Mouse (Mus musculus) CH12.LX (cell line): ENCODE results near the gene Sycp2l.

Experiments used
- TCF12 ChIP-seq: IDR thresholded peaks from 2 replicates; pipeline ENCODE4 v1.6.1; 2014; ENCODE audit warnings: low read depth, mild to moderate bottlenecking, inconsistent platforms, low read length, improper control_type of control experiment
- UBTF ChIP-seq: IDR thresholded peaks from 2 replicates; pipeline ENCODE4 v1.6.1; 2012; ENCODE audit warnings: low read depth, mild to moderate bottlenecking, inconsistent platforms, low read length, improper control_type of control experiment, moderate library complexity

- no peak for TF ChIP-seq UBTF
- no peak for TF ChIP-seq TCF12
Measured at GRCm38 (mm10) chr13:41123666-41124225, 9.6 kb downstream of the Sycp2l start.
